Mouse (Mus musculus) myocyte (in vitro differentiated cells): ENCODE measurements around the gene Mospd2.

Experiments used
- E2F4 ChIP-seq: IDR thresholded peaks from one replicate; pipeline ENCODE4 v1.6.1; 2011; ENCODE audit warnings: mild to moderate bottlenecking, control low read depth, moderate library complexity; ENCODE audit not compliant: insufficient read depth
- POLR2AphosphoS2 ChIP-seq: IDR thresholded peaks from one replicate; pipeline ENCODE4 v1.6.1; 2011; ENCODE audit warnings: low read depth, control low read depth; ENCODE audit not compliant: insufficient read length
- REST ChIP-seq: IDR thresholded peaks from one replicate; pipeline ENCODE4 v1.6.1; 2011; ENCODE audit warnings: mild to moderate bottlenecking, control low read depth, moderate library complexity; ENCODE audit not compliant: insufficient read depth, insufficient read length
- TCF12 ChIP-seq: IDR thresholded peaks from one replicate; pipeline ENCODE4 v1.6.1; 2011; ENCODE audit warnings: mild to moderate bottlenecking, control low read depth; ENCODE audit not compliant: poor library complexity, insufficient read depth, severe bottlenecking

DNA sequence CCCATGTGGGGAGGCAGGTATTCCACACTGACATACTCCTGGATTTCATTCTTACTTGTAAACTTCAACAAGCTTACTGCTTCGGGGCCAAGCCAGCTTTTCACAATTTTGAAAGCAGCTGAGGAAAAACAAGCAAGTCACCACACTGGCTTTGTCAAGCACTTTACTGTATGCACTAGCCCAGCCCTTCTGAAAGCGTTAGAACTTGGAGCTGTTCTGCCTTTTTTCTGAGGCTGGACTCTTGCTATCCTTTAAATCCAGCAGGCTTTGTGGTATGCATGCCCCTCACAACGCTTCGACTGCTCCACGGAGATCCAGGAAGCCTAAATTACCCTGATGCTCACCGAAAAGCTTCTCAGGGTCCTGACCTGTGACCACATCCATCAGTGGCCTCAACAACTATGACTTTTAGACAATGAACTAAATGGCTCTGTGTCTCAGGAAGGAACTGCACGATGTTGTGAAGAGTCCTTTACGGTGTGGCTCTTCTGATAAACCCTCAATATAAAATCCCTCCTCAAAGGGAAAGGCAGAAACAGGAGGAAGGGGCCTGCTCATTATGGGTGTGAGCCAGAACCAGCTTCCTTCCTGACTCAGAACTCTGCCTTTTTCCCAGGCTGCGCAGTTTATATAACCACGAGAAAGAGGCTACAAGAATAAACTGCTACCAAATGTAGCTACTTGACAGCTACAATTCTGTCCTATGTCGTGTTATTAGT, 28.2 kb downstream of the Mospd2 start:
- TF ChIP-seq REST (no peak), POLR2AphosphoS2 (no peak), E2F4 (no peak), TCF12 (no peak)
